Mouse (Mus musculus): ENCODE results near the gene Senp3. TPM values are rescaled to one million over a fixed set of nuclear protein-coding genes. Genes with fewer than 3 reads are reported as not detected.

The Senp3 gene
- polyA plus RNA-seq, 1 experiment from 2014 or later, result 89.8 TPM

DNA sequence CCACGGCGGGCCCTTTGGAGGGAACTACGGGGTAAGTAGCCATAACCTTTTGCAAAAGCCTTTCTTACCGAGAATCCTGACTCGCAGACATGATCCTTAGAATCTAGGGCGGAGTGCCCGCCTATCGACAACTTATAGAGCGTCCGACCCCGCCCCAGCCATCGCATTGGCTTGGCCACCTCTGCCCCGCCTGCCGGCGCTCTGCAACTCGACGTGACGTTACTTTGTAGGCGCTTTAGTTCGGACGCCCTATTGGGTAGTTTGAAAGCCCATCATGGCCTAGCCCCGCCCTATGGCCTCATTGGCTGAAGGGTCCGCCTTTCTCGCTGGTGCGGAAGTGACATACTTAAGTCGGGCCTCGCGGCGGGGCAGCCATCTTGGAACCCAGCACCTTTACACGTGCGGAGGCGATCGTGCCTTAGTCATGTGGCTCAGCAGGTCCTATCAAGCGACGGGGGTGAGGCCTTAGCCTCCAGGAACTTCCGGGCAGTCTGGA, 9.6 kb downstream of the Senp3 start, which contains the start of gene Eif4a1:
Eif4a1 (minus strand) TSS at position 213 of the 496 bp plus-strand sequence.
- ATAC-seq, result peak; percentile 97
- no peaks in the 10 kb centered on the region for H3K27me3 ChIP-seq (replicated peaks; ENCODE audit: control insufficient read depth, insufficient read depth, low read length)
- H3K36me3 ChIP-seq (ENCODE audit: control insufficient read depth, insufficient read depth, low read length), result peaks cover 36% of the 10 kb centered on the region
- peak within 1 kb of the TSS; percentile 98 for H3K27ac ChIP-seq (ENCODE audit: low read depth, low read length)
- H3K9me3 ChIP-seq (ENCODE audit: control insufficient read depth, low read length), result no peaks in the 10 kb centered on the region
- peak within 1 kb of the TSS; percentile 98 for H3K9ac ChIP-seq (ENCODE audit: low read depth, low read length)
- H3K4me2 ChIP-seq (ENCODE audit: low read length), result peak within 1 kb of the TSS; percentile 97
- WGBS, result under 1% methylated on average over 31 of the region's 36 CpGs
- H3K4me1 ChIP-seq (ENCODE audit: control insufficient read depth, insufficient read depth, low read depth, low read length), result peaks cover 22% of the 10 kb centered on the region
- peak within 1 kb of the TSS; percentile 98 for H3K4me3 ChIP-seq (ENCODE audit: low read length)

DNA sequence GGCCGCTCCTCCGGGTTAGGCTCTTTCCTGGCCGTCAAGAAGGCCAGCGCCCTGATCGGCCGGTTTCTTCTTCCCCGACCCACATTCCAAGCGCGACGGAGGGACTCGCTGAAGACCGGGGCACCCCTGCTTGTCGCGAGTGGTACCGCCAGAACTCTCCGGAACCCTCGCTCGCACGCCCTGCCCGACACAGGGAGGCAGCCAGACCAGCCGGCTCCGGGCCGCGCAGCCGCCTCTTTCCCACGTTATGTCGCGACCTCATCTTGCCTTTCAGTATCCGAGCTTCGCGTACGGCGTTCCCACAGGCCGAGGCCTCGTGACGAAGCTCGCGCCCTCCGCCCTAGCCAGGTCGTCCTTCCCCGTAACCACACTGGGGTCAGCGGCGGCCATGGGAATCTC, 10.2 kb downstream of the Senp3 start:
- H3K36me3 ChIP-seq (ENCODE audit: control insufficient read depth, insufficient read depth, low read length), result peaks cover 34% of the 10 kb centered on the region
- H3K4me3 ChIP-seq (ENCODE audit: low read length), result peak overlapping the region; percentile 98
- H3K9me3 ChIP-seq (ENCODE audit: control insufficient read depth, low read length), result no peaks in the 10 kb centered on the region
- 0% methylated on average over 35 of the region's 43 CpGs for WGBS
- H3K4me1 ChIP-seq (ENCODE audit: control insufficient read depth, insufficient read depth, low read depth, low read length), result peaks cover 22% of the 10 kb centered on the region
- peak overlapping the region; percentile 98 for H3K27ac ChIP-seq (ENCODE audit: low read depth, low read length)
- H3K4me2 ChIP-seq (ENCODE audit: low read length), result peak overlapping the region; percentile 97
- no peaks in the 10 kb centered on the region for H3K27me3 ChIP-seq (replicated peaks; ENCODE audit: control insufficient read depth, insufficient read depth, low read length)
- peak overlapping the region; percentile 98 for H3K9ac ChIP-seq (ENCODE audit: low read depth, low read length)
- ATAC-seq, result peak; percentile 7; the same call in 1 of the 2 replicates

DNA sequence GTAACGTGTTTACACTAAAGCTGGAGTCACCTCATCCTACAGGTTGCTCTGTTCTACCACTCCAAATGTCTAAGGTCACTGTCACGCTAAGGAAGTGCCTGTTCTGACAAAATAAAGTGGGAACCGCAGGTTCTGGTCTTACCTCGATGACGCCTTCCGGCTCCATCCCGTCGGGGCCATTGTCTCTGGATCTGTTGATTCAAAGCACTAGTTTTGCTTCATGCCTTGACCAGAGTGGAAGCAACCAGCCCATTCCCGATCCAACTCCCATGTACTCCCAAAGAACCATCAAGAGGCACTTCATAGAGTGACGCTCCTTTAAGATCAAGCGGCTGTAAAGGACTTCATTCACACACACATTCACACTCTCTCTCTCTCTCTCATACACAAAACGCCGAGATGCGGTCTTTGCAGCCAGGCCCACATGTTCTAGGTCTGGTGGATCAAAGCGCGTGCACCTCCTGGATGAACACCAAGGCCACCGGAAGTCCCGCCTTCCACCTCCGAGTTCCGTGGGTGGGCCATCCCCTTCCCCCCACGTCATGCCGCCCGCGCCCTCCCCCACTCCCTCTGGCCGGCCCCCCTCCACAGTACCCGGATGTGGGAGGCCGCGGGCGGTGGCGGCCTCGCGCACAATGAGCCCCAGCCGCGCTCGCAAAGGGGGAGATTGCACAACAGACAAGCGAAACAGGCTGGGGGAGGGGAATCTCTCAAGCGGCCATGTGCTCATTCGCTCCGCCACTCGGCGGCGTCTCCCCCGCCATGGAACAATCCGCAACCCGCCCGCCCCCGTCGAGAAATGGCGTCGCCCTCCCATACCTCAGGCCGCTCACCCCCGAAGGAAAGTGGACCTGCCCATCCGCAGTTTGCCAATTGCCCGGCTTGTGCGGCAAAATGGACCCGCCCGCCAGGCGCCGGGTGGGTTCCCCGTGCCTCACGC, 10.8 kb downstream of the Senp3 start:
- Histone ChIP-seq H3K4me2 (ENCODE audit: low read length) (peak overlapping the region; percentile 97), H3K9ac (ENCODE audit: low read depth, low read length) (peak overlapping the region; percentile 98), H3K36me3 (ENCODE audit: control insufficient read depth, insufficient read depth, low read length) (peaks cover 41% of the 10 kb centered on the region), H3K4me3 (ENCODE audit: low read length) (peak overlapping the region; percentile 98), H3K4me1 (ENCODE audit: control insufficient read depth, insufficient read depth, low read depth, low read length) (peaks cover 22% of the 10 kb centered on the region), H3K9me3 (ENCODE audit: control insufficient read depth, low read length) (no peaks in the 10 kb centered on the region), H3K27me3 (replicated peaks; ENCODE audit: control insufficient read depth, insufficient read depth, low read length) (no peaks in the 10 kb centered on the region), H3K27ac (ENCODE audit: low read depth, low read length) (peak overlapping the region; percentile 98)
- ATAC-seq, result peak; percentile 77
- under 1% methylated on average over 59 of the region's 61 CpGs for WGBS

DNA sequence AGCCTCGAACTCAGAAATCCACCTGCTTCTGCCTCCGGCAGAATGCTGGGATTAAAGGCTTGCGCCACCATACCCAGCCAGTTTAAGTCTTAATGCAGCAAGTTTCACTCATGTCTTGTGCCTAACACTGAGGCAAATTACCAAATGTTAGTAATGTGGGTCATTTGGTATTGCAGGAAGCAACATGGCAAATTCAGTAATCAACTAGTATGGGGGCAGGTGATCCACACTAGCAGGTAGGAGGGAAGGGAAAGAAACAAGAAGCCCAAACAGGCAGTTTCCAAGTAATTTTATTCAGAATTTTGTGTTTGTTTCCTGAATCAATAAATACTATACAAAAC, 15.2 kb downstream of the Senp3 start:
- Histone ChIP-seq H3K9ac (ENCODE audit: low read depth, low read length) (no peak overlapping the region), H3K36me3 (ENCODE audit: control insufficient read depth, insufficient read depth, low read length) (peaks cover 35% of the 10 kb centered on the region), H3K27ac (ENCODE audit: low read depth, low read length) (no peak overlapping the region), H3K4me3 (ENCODE audit: low read length) (no peak overlapping the region), H3K4me2 (ENCODE audit: low read length) (no peak overlapping the region), H3K4me1 (ENCODE audit: control insufficient read depth, insufficient read depth, low read depth, low read length) (peaks cover 24% of the 10 kb centered on the region), H3K9me3 (ENCODE audit: control insufficient read depth, low read length) (no peaks in the 10 kb centered on the region), H3K27me3 (replicated peaks; ENCODE audit: control insufficient read depth, insufficient read depth, low read length) (no peaks in the 10 kb centered on the region)
- WGBS, result 86% methylated on average over 3 of the region's 3 CpGs
- ATAC-seq, result no peak

DNA sequence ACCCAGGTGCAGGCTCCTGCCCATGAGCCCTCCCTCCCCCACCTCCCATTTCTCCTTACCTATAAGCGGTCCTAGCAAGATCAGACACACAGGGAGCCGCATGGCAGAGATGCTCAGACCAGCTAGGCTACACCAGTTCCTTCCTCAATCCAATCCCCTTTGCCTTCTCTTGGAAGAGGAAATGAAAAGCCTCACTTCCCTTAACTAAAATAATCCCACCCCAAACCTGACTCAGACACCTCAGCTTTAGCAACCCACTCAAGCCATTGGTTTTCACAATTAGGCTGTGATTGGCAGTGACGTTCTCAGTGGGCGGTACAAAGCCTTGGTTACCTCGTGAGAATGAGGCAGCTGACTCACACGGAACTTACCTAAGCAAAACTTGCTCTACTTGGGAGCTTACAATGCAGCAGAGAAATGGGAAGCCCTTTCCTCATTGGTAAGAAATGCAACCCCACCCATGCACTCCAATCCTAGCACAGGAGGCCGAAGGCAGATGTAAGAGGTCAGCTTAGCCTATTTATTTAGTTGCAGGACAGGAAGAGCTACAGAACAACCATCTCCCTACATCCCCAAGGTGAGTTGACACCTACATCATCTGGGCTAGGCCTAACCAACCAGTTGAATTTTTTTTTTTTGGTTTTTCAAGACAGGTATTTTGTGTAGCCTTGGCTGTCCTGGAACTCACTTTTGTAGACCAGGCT, 15.8 kb downstream of the Senp3 start, which contains the start of gene Cd68:
Cd68 (minus strand) TSS at position 193 of the 704 bp plus-strand sequence.
- 40% methylated on average over 7 of the region's 7 CpGs for WGBS
- H3K4me1 ChIP-seq (ENCODE audit: control insufficient read depth, insufficient read depth, low read depth, low read length), result peaks cover 28% of the 10 kb centered on the region

DNA sequence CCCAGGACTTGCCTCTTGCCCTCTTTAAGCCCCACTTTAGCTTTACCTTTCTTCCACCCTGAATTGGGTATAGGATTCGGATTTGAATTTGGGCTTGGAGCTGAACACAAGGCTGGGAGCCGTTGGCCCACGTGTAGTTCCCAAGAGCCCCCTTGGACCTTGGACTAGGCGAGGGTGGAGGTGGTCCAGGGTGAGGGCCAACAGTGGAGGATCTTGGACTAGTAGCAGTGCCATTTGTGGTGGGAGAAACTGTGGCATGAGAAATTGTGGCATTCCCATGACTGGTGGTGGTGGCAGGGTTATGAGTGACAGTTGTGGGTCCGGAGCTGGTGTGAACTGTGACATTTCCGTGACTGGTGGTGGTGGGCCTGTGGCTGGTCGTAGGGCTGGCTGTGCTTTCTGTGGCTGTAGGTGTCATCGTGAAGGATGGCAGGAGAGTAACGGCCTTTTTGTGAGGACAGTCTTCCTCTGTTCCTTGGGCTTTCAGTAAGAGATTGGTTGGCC, 16.4 kb downstream of the Senp3 start:
- no peak overlapping the region for H3K4me2 ChIP-seq (ENCODE audit: low read length)
- H3K4me1 ChIP-seq (ENCODE audit: control insufficient read depth, insufficient read depth, low read depth, low read length), result peaks cover 25% of the 10 kb centered on the region
- H3K27me3 ChIP-seq (replicated peaks; ENCODE audit: control insufficient read depth, insufficient read depth, low read length), result no peaks in the 10 kb centered on the region
- no peak overlapping the region for H3K9ac ChIP-seq (ENCODE audit: low read depth, low read length)
- WGBS, result 76% methylated on average over 9 of the region's 9 CpGs
- no peaks in the 10 kb centered on the region for H3K9me3 ChIP-seq (ENCODE audit: control insufficient read depth, low read length)
- H3K4me3 ChIP-seq (ENCODE audit: low read length), result no peak overlapping the region
- no peak overlapping the region for H3K27ac ChIP-seq (ENCODE audit: low read depth, low read length)
- peaks cover 35% of the 10 kb centered on the region for H3K36me3 ChIP-seq (ENCODE audit: control insufficient read depth, insufficient read depth, low read length)
- no peak for ATAC-seq

More for the DNA sequence above, 15.8 kb downstream of the Senp3 start, which contains the start of gene Cd68:
- Histone ChIP-seq H3K4me2 (ENCODE audit: low read length) (no peak within 1 kb of the TSS), H3K27me3 (replicated peaks; ENCODE audit: control insufficient read depth, insufficient read depth, low read length) (no peaks in the 10 kb centered on the region), H3K4me3 (ENCODE audit: low read length) (no peak within 1 kb of the TSS), H3K27ac (ENCODE audit: low read depth, low read length) (no peak within 1 kb of the TSS), H3K9me3 (ENCODE audit: control insufficient read depth, low read length) (no peaks in the 10 kb centered on the region), H3K36me3 (ENCODE audit: control insufficient read depth, insufficient read depth, low read length) (peaks cover 35% of the 10 kb centered on the region), H3K9ac (ENCODE audit: low read depth, low read length) (no peak within 1 kb of the TSS)
- no peak for ATAC-seq

- 95% methylated on average over 7 of the region's 7 CpGs for WGBS
- H3K27ac ChIP-seq (ENCODE audit: low read depth, low read length), result no peak overlapping the region
- H3K9ac ChIP-seq (ENCODE audit: low read depth, low read length), result no peak overlapping the region
- no peaks in the 10 kb centered on the region for H3K9me3 ChIP-seq (ENCODE audit: control insufficient read depth, low read length)
- peaks cover 19% of the 10 kb centered on the region for H3K4me1 ChIP-seq (ENCODE audit: control insufficient read depth, insufficient read depth, low read depth, low read length)
- peaks cover 33% of the 10 kb centered on the region for H3K36me3 ChIP-seq (ENCODE audit: control insufficient read depth, insufficient read depth, low read length)
- no peaks in the 10 kb centered on the region for H3K27me3 ChIP-seq (replicated peaks; ENCODE audit: control insufficient read depth, insufficient read depth, low read length)
- H3K4me3 ChIP-seq (ENCODE audit: low read length), result no peak overlapping the region
- ATAC-seq, result no peak
- no peak overlapping the region for H3K4me2 ChIP-seq (ENCODE audit: low read length)
Measured at GRCm38 (mm10) chr11:69664841-69665240, 17.0 kb downstream of the Senp3 start.

DNA sequence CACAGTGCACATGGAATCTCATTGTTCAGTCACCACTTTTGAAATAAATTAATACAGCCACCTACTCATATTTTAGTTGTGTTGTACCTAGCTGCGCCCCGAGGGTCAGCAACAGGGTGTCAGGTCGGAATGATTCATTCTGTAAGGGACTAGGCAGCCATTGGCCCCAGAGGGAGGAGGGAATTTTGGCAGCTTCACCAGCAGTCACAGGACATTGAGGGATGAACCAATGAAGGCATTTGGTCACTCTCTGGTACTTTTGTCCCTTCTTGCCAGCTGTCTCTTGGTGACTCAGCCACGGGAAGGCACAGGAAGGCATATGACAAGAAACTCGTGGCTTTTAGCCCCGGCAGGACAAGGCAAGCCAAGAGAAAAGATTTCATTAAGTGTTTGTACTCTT, 18.1 kb downstream of the Senp3 start:
- H3K9ac ChIP-seq (ENCODE audit: low read depth, low read length), result no peak overlapping the region
- peaks cover 11% of the 10 kb centered on the region for H3K4me1 ChIP-seq (ENCODE audit: control insufficient read depth, insufficient read depth, low read depth, low read length)
- H3K27me3 ChIP-seq (replicated peaks; ENCODE audit: control insufficient read depth, insufficient read depth, low read length), result no peaks in the 10 kb centered on the region
- no peak overlapping the region for H3K4me3 ChIP-seq (ENCODE audit: low read length)
- H3K9me3 ChIP-seq (ENCODE audit: control insufficient read depth, low read length), result no peaks in the 10 kb centered on the region
- 88% methylated on average over 6 of the region's 6 CpGs for WGBS
- no peak for ATAC-seq
- H3K36me3 ChIP-seq (ENCODE audit: control insufficient read depth, insufficient read depth, low read length), result peaks cover 31% of the 10 kb centered on the region
- peak overlapping the region; percentile 91; the same call in 1 of the 2 replicates for H3K27ac ChIP-seq (ENCODE audit: low read depth, low read length)
- H3K4me2 ChIP-seq (ENCODE audit: low read length), result no peak overlapping the region
